Mouse (Mus musculus): ENCODE measurements around the gene Nob1. TPM values are rescaled to one million over a fixed set of nuclear protein-coding genes. Genes with fewer than 3 reads are reported as not detected.
A peak's percentile ranks its signal among the peaks of the same experiment; 100 is the strongest.

Nob1 gene
- polyA plus RNA-seq, 1 experiment from 2014 or later = 62.6 TPM

DNA sequence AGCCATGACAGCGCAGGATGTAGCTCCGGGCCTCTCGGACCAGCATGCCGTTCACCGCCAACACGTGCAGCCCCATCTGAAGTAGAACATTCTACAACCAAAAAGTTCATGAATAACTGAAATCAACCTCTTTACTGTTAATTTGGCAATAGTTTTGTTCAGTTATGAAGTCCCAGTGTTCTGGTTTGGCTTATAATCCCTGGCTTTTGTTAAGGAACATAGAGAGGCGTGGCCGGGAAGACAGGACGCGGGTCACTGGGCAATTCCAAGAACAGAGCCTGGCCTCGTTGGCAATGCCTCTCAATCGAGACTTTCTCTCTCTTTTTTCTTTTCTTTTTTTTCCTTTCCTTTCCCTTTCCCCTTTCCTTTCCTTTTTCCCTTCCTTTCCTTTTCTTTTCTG lies 7.8 kb downstream of the Nob1 start:
- H3K4me1 ChIP-seq (ENCODE audit: control insufficient read depth, insufficient read depth, low read length) = no peaks in the 10 kb centered on the region
- no peak overlapping the region for H3K27ac ChIP-seq (ENCODE audit: low read depth, low read length)
- 86% methylated on average over 12 of the region's 12 CpGs for WGBS
- H3K27me3 ChIP-seq (ENCODE audit: control insufficient read depth, insufficient read depth, low read length) = no peaks in the 10 kb centered on the region
- no peak for ATAC-seq (ENCODE audit: low read depth)
- no peak overlapping the region for H3K4me3 ChIP-seq (ENCODE audit: low read depth, low read length)
- no peak overlapping the region for H3K4me2 ChIP-seq (ENCODE audit: low read depth, low read length)
- H3K9ac ChIP-seq (replicated peaks; ENCODE audit: low read depth, low read length) = no peak overlapping the region
- peaks cover 71% of the 10 kb centered on the region for H3K36me3 ChIP-seq (ENCODE audit: control insufficient read depth, insufficient read depth, low read length)
- H3K9me3 ChIP-seq (ENCODE audit: control insufficient read depth, low read length) = no peaks in the 10 kb centered on the region

DNA sequence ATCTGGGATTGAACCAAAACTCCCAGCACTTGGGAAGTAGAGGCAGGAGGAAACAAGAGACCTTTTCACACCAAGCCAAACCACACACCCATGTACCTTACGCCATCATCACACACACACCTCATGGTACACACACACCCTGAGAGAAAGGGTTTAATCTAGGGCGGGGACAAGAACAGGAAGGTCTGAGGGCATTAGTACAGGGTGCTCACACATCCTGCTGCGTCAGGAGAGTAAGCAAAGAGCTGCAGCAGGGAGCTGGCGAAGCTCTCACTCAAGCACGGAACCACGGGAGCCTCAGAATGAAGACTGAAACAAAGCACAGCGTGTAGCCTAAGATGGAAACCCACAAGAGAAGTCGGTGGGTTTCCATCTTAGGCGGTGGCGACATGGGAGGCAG lies 11.0 kb downstream of the Nob1 start:
- WGBS = 91% methylated on average over 10 of the region's 10 CpGs
- H3K36me3 ChIP-seq (ENCODE audit: control insufficient read depth, insufficient read depth, low read length) = peaks cover 73% of the 10 kb centered on the region
- no peak overlapping the region for H3K4me3 ChIP-seq (ENCODE audit: low read depth, low read length)

DNA sequence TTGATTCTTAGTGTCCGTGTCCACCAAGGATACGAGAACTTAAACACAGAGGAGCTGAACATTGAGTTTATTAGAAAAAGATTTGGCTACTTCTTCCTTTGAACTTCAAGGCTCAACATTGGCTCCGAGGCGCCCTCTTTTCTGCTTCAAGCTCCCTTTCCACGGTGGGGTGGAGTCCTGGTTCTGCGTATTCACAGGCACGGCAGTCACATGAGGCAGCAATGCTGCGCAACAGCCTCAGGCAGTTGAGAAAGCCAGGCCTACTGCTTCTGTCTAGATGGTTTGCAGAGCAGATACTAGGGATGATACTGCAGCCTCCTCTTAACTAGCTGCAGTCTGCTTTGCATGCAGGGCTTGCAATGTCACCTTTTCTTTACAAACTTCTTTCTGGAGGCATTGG lies 12.3 kb downstream of the Nob1 start:
- Histone ChIP-seq H3K27ac (ENCODE audit: low read depth, low read length) (no peak overlapping the region), H3K36me3 (ENCODE audit: control insufficient read depth, insufficient read depth, low read length) (peaks cover 66% of the 10 kb centered on the region), H3K4me3 (ENCODE audit: low read depth, low read length) (no peak overlapping the region), H3K27me3 (ENCODE audit: control insufficient read depth, insufficient read depth, low read length) (no peaks in the 10 kb centered on the region), H3K9ac (replicated peaks; ENCODE audit: low read depth, low read length) (no peak overlapping the region), H3K9me3 (ENCODE audit: control insufficient read depth, low read length) (no peaks in the 10 kb centered on the region), H3K4me1 (ENCODE audit: control insufficient read depth, insufficient read depth, low read length) (no peaks in the 10 kb centered on the region), H3K4me2 (ENCODE audit: low read depth, low read length) (no peak overlapping the region)
- ATAC-seq (ENCODE audit: low read depth) = no peak
- 91% methylated on average over 8 of the region's 8 CpGs for WGBS

More for the DNA sequence above, 11.0 kb downstream of the Nob1 start:
- Histone ChIP-seq H3K4me2 (ENCODE audit: low read depth, low read length) (no peak overlapping the region), H3K4me1 (ENCODE audit: control insufficient read depth, insufficient read depth, low read length) (no peaks in the 10 kb centered on the region), H3K9me3 (ENCODE audit: control insufficient read depth, low read length) (no peaks in the 10 kb centered on the region), H3K9ac (replicated peaks; ENCODE audit: low read depth, low read length) (no peak overlapping the region), H3K27ac (ENCODE audit: low read depth, low read length) (no peak overlapping the region), H3K27me3 (ENCODE audit: control insufficient read depth, insufficient read depth, low read length) (no peaks in the 10 kb centered on the region)
- no peak for ATAC-seq (ENCODE audit: low read depth)

DNA sequence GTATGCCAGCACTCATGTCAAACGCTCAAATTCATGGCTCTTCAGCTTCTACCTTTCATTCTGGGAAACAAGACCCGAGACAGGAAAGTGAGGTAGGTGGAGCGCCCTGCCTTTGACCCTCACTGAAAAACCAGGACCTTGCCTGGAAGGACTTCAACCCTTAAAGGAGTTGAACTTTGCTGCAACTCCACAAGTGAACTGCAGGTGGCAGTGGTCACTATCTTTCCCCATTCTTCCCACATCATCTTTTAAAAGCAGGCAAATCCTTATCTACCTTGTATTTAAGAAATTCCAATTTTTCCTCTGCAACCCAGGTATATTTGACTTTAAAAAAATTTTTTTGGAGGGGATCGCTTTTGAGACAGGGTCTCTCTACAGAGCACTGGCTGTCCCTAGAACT lies 13.5 kb downstream of the Nob1 start:
- Histone ChIP-seq H3K36me3 (ENCODE audit: control insufficient read depth, insufficient read depth, low read length) (peaks cover 56% of the 10 kb centered on the region), H3K4me2 (ENCODE audit: low read depth, low read length) (no peak overlapping the region), H3K27ac (ENCODE audit: low read depth, low read length) (no peak overlapping the region), H3K4me1 (ENCODE audit: control insufficient read depth, insufficient read depth, low read length) (no peaks in the 10 kb centered on the region), H3K27me3 (ENCODE audit: control insufficient read depth, insufficient read depth, low read length) (no peaks in the 10 kb centered on the region), H3K4me3 (ENCODE audit: low read depth, low read length) (no peak overlapping the region), H3K9me3 (ENCODE audit: control insufficient read depth, low read length) (no peaks in the 10 kb centered on the region), H3K9ac (replicated peaks; ENCODE audit: low read depth, low read length) (no peak overlapping the region)
- ATAC-seq (ENCODE audit: low read depth) = no peak
- 74% methylated on average over 4 of the region's 4 CpGs for WGBS

DNA sequence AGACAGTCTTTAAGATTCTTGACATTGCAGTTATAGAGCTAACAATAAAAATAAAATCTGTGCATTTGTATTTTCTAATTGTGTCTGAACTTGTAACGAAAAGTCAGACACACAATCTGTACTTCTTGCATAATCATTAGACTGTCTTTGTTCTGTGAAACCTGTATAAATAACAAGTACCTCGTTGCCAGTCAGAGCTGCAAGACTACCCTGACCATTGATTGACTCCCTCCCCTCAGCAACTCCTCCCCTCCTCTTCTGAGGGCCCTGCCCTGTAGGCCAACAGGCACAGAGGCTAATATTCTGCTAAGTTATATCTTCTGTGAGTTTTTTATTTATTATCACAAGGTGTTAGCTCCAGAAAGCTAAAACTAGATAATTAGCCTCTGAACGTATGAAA lies 18.9 kb downstream of the Nob1 start:
- Histone ChIP-seq H3K4me1 (ENCODE audit: control insufficient read depth, insufficient read depth, low read length) (peaks cover 3% of the 10 kb centered on the region; the same call in 1 of the 2 replicates), H3K4me2 (ENCODE audit: low read depth, low read length) (no peak overlapping the region), H3K36me3 (ENCODE audit: control insufficient read depth, insufficient read depth, low read length) (peaks cover 16% of the 10 kb centered on the region), H3K4me3 (ENCODE audit: low read depth, low read length) (no peak overlapping the region), H3K27ac (ENCODE audit: low read depth, low read length) (no peak overlapping the region), H3K27me3 (ENCODE audit: control insufficient read depth, insufficient read depth, low read length) (no peaks in the 10 kb centered on the region), H3K9me3 (ENCODE audit: control insufficient read depth, low read length) (no peaks in the 10 kb centered on the region), H3K9ac (replicated peaks; ENCODE audit: low read depth, low read length) (no peak overlapping the region)
- WGBS = 68% methylated on average over 3 of the region's 3 CpGs
- no peak for ATAC-seq (ENCODE audit: low read depth)

DNA sequence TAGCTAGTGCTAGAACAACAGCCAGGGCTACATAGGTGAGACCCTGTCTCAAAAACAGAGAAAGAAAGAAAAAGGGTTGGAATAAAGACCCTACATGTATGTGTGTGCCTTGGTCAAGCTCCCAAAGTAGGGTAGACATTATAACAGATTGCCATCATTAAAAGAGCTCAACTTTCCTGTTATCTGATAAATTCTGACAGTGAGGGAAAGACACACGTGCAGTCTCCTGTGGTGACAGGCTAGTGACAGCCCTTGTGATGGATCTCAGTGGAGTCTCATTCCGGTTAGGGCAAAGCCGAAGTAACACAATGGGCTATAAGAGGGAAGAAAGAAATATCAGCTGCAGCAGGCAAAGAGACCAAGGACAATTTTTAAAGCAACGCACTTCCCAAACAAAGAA lies 20.8 kb downstream of the Nob1 start:
- H3K27ac ChIP-seq (ENCODE audit: low read depth, low read length) = no peak overlapping the region
- 0 out of 2 replicates have a peak, but pooled peaks cover 3% of the 10 kb centered on the region for H3K36me3 ChIP-seq (ENCODE audit: control insufficient read depth, insufficient read depth, low read length)
- peaks cover 3% of the 10 kb centered on the region; the same call in 1 of the 2 replicates for H3K4me1 ChIP-seq (ENCODE audit: control insufficient read depth, insufficient read depth, low read length)
- no peak overlapping the region for H3K4me2 ChIP-seq (ENCODE audit: low read depth, low read length)
- no peak overlapping the region for H3K4me3 ChIP-seq (ENCODE audit: low read depth, low read length)
- H3K9me3 ChIP-seq (ENCODE audit: control insufficient read depth, low read length) = no peaks in the 10 kb centered on the region
- no peak overlapping the region for H3K9ac ChIP-seq (replicated peaks; ENCODE audit: low read depth, low read length)
- 78% methylated on average over 4 of the region's 4 CpGs for WGBS
- H3K27me3 ChIP-seq (ENCODE audit: control insufficient read depth, insufficient read depth, low read length) = no peaks in the 10 kb centered on the region
- ATAC-seq (ENCODE audit: low read depth) = no peak

DNA sequence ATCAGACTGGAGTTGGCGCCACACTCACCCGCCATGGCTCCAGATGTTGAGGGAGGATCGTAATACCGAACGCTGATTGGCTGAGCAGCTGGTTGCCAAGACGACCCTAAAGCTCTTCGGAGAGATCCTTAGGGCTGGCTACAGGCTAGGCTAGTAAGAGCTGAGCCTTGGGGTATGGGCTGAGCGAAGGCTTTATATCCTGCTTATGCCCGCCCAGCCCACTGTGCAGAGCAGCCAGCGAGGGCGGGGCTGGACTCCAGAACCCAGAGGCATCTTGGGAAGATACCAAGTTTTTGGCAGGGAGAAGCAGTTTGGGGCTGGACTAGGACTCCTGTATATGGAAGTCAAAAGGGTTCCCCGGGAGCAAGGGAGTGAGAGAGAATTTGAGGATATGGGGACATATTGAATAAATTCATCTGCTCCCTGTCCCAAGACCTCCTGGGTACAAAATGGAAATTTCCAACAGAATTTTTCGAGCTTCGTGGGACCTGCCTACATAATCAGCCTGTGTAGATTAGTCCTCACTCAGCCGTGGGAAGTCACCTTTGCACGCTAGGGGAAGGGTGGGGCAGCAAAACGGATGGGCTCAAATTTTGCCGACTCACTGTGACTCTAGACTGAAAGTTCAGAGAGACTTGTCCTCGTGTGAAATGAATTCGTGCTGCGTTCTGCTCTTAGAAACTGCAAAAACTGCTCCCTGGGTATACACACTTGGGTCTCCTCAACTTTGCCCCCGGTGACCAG lies 21.6 kb downstream of the Nob1 start, which contains the start of gene Nqo1:
Gene Nqo1 (minus strand): TSS at position 169 of the 744 bp plus-strand sequence.
- peak; percentile 96 for ATAC-seq (ENCODE audit: low read depth)
- no peaks in the 10 kb centered on the region for H3K36me3 ChIP-seq (ENCODE audit: control insufficient read depth, insufficient read depth, low read length)
- no peaks in the 10 kb centered on the region for H3K9me3 ChIP-seq (ENCODE audit: control insufficient read depth, low read length)
- H3K9ac ChIP-seq (replicated peaks; ENCODE audit: low read depth, low read length) = peak within 1 kb of the TSS; percentile 16; the same call in 1 of the 2 replicates
- peak within 1 kb of the TSS; percentile 52 for H3K4me2 ChIP-seq (ENCODE audit: low read depth, low read length)
- H3K27ac ChIP-seq (ENCODE audit: low read depth, low read length) = peak within 1 kb of the TSS; percentile 12; the same call in 1 of the 2 replicates
- no peaks in the 10 kb centered on the region for H3K27me3 ChIP-seq (ENCODE audit: control insufficient read depth, insufficient read depth, low read length)
- WGBS = 17% methylated on average over 22 of the region's 22 CpGs
- peaks cover 3% of the 10 kb centered on the region; the same call in 1 of the 2 replicates for H3K4me1 ChIP-seq (ENCODE audit: control insufficient read depth, insufficient read depth, low read length)
- peak within 1 kb of the TSS; percentile 18 for H3K4me3 ChIP-seq (ENCODE audit: low read depth, low read length)

DNA sequence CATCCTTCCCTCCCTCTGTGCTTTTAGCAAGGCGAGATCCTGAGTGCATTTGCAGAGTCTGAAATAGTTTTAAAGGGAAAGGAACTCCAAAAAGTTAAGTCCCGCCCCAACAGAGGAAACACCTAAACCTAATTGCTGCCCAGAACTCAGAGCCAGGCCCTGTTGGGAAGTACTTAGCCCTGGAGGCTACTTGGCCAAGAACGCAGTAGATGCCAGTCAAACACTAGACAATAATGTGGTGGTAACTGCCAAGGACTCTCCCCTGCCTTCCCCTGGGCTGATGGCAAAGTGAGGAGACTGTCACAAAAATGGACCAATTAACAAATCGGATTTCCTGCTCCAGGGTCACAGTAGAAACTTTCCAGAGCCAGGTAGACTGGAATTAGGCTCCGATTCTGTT lies 23.0 kb downstream of the Nob1 start:
- no peak overlapping the region for H3K4me2 ChIP-seq (ENCODE audit: low read depth, low read length)

DNA sequence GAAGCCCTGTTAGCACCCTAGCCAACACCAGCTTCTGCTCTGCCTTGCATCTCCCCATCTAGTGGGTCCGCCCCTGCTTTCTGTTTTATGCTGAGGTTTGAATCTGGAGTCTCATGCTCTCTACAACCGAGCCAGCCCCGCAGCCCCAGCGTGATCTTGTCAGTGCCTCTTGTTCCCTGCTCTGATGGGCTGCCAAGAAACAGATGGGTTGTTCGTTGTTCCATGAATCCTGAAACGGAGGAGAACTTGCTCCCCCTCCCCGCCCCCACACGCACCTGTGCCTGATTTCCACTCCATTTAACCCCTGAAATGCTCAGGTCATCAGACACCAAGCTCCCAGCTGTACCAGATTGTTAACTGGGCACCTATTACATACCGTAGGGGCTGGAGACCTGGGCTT lies 25.4 kb downstream of the Nob1 start:
- Histone ChIP-seq H3K4me3 (ENCODE audit: low read depth, low read length) (no peak overlapping the region), H3K9ac (replicated peaks; ENCODE audit: low read depth, low read length) (no peak overlapping the region), H3K27me3 (ENCODE audit: control insufficient read depth, insufficient read depth, low read length) (no peaks in the 10 kb centered on the region), H3K4me1 (ENCODE audit: control insufficient read depth, insufficient read depth, low read length) (peaks cover 3% of the 10 kb centered on the region; the same call in 1 of the 2 replicates), H3K9me3 (ENCODE audit: control insufficient read depth, low read length) (no peaks in the 10 kb centered on the region), H3K36me3 (ENCODE audit: control insufficient read depth, insufficient read depth, low read length) (no peaks in the 10 kb centered on the region), H3K27ac (ENCODE audit: low read depth, low read length) (no peak overlapping the region), H3K4me2 (ENCODE audit: low read depth, low read length) (no peak overlapping the region)
- ATAC-seq (ENCODE audit: low read depth) = no peak
- 44% methylated on average over 9 of the region's 9 CpGs for WGBS

More for the DNA sequence above, 23.0 kb downstream of the Nob1 start:
- H3K4me3 ChIP-seq (ENCODE audit: low read depth, low read length) = no peak overlapping the region
- no peak for ATAC-seq (ENCODE audit: low read depth)
- whole genome bisulfite sequencing = 86% methylated on average over 5 of the region's 5 CpGs
- no peak overlapping the region for H3K27ac ChIP-seq (ENCODE audit: low read depth, low read length)
- no peak overlapping the region for H3K9ac ChIP-seq (replicated peaks; ENCODE audit: low read depth, low read length)
- no peaks in the 10 kb centered on the region for H3K9me3 ChIP-seq (ENCODE audit: control insufficient read depth, low read length)
- H3K36me3 ChIP-seq (ENCODE audit: control insufficient read depth, insufficient read depth, low read length) = no peaks in the 10 kb centered on the region
- peaks cover 3% of the 10 kb centered on the region; the same call in 1 of the 2 replicates for H3K4me1 ChIP-seq (ENCODE audit: control insufficient read depth, insufficient read depth, low read length)
- H3K27me3 ChIP-seq (ENCODE audit: control insufficient read depth, insufficient read depth, low read length) = no peaks in the 10 kb centered on the region

Measured in neural tube, embryonic 14.5 days (tissue).